Mouse (Mus musculus): ENCODE measurements around the gene Cdca5.

DNA sequence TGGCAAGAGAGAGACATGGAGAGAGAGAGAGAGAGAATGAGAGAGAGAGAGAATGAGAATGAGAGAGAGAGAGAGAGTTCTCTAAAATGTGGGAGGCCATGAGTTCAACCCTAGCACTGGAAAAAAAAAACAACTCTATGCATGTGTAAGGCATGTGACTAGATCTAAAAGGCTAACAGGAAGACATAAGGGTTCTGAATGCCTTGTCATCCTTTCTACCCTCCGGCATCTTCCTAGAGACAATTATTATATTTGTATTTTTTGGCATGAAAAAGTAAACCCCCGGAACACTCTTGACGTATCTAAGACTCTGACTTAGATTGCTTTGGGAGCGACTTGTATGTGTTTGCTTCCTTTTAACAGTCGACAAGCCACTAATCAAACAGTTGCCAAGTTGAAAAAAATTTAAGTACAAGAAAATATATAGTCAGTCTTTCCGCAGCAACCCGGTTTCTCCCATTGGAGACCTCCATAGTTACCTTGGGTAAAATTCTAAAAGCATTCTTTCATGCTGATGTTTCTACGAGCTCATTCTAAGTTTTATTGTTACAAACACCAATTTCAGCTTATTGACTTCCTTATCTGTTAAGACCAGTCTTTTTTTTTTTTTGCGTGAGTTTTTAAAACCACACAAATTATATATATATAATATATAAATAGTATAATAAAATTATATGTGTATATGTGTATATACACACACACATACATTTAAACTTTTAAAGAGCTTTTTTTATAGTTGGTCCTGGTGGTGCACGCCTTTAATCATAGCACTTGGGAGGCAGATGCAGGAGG lies 42.2 kb downstream of the Cdca5 start:
- no peak for TF ChIP-seq CTCF (IDR thresholded peaks at IDR 0.05; ENCODE audit: low read depth, low read length)
- TF ChIP-seq POLR2A (IDR thresholded peaks at IDR 0.05; ENCODE audit: insufficient read depth, low read length): no peak
- TF ChIP-seq EP300 (IDR thresholded peaks at IDR 0.05; ENCODE audit: insufficient read depth, low read depth, low read length): no peak

Data from ES-Bruce4 (cell line).